Mouse (Mus musculus) liver, postnatal 0 days (tissue): Measurements from ENCODE around the gene Gm17428. TPM values are rescaled to one million over a fixed set of nuclear protein-coding genes. Genes with fewer than 3 reads are reported as not detected.

Experiments
- ATAC-seq: fragments of 200-750 bp; cut with Nextera tagmentation; 2 replicates; pipeline ENCODE4 v1.8.0; 2017; ENCODE audit warnings: mild to moderate bottlenecking, moderate library complexity
- DNase-seq: peaks from one replicate; pipeline ENCODE4 v3.0.0-alpha.2; 2016
- H3K27ac ChIP-seq: fragments of 300-500 bp; sonication (generic); 2 replicates; pipeline ENCODE4 v1.5.1; 2014; ENCODE audit warnings: antibody characterized with exemption, moderate library complexity, mild to moderate bottlenecking, low read depth
- H3K27me3 ChIP-seq: fragments of 300-500 bp; sonication (generic); 2 replicates; pipeline ENCODE4 v1.6.1; 2014; ENCODE audit warnings: low read length, control low read depth, mixed read lengths; ENCODE audit not compliant: insufficient read depth
- H3K36me3 ChIP-seq: fragments of 300-500 bp; sonication (generic); replicated peaks from 2 replicates; pipeline ENCODE4 v1.6.1; 2014; ENCODE audit warnings: mild to moderate bottlenecking, control low read depth, low read length, moderate library complexity, mixed read lengths; ENCODE audit not compliant: insufficient read depth
- H3K4me1 ChIP-seq: fragments of 300-500 bp; sonication (generic); 2 replicates; pipeline ENCODE4 v1.6.1; 2014; ENCODE audit warnings: antibody characterized with exemption, mild to moderate bottlenecking, control low read depth; ENCODE audit not compliant: insufficient read depth
- H3K4me2 ChIP-seq: fragments of 300-500 bp; sonication (generic); 2 replicates; pipeline ENCODE4 v1.6.1; 2014; ENCODE audit warnings: low read depth, mild to moderate bottlenecking, low read length, moderate library complexity, mixed read lengths
- H3K4me3 ChIP-seq: fragments of 300-500 bp; sonication (generic); 2 replicates; pipeline ENCODE4 v1.5.1; 2014; ENCODE audit warnings: low read depth, low read length
- H3K9ac ChIP-seq: fragments of 300-500 bp; sonication (generic); replicated peaks from 2 replicates; pipeline ENCODE4 v1.6.1; 2014; ENCODE audit warnings: mild to moderate bottlenecking, moderate library complexity
- H3K9me3 ChIP-seq: fragments of 300-500 bp; sonication (generic); 2 replicates; pipeline ENCODE4 v1.6.1; 2016; ENCODE audit warnings: mild to moderate bottlenecking, control low read depth, low read length, mixed read lengths
- CTCF ChIP-seq: sonication (generic); IDR thresholded peaks from 2 replicates; pipeline ENCODE4 v1.5.1; 2016; ENCODE audit warnings: antibody characterized with exemption, low read depth
- EP300 ChIP-seq: IDR thresholded peaks from 2 replicates; pipeline ENCODE4 v1.6.1; 2016; ENCODE audit warnings: antibody characterized with exemption, low read depth, mild to moderate bottlenecking
- WGBS: fragments of 180-500 bp; shearing (Covaris S2); extraction: QIAGEN DNeasy Blood & Tissue Kit; methylation state at CpG from one replicate; pipeline ENCODE4 v1.1.7; 2014; ENCODE audit not compliant: insufficient replicate concordance; 5-methylcytosine and 5-hydroxymethylcytosine counted together
- polyA plus RNA-seq: library from polyadenylated mRNA; unstranded; fragments of >200 nt; fragmentation: Nextera tagmentation; extraction: Ambion mirVana; gene quantifications from 2 replicates; pipeline ENCODE4 v1.2.1, GENCODE M21; 2015

Gm17428 gene
- polyA plus RNA-seq, 1 experiment from 2014 or later: not detected

- H3K9me3 ChIP-seq: no peaks in the 10 kb centered on the region
- 63% methylated on average over 9 of the region's 9 CpGs for WGBS
- no peak overlapping the region for H3K4me3 ChIP-seq
- no peaks in the 10 kb centered on the region for H3K4me1 ChIP-seq
- H3K9ac ChIP-seq: no peak overlapping the region
- TF ChIP-seq CTCF: no peak
- TF ChIP-seq EP300: no peak
- no peaks in the 10 kb centered on the region for H3K36me3 ChIP-seq
- no peak overlapping the region for H3K27ac ChIP-seq
- no peak for DNase-seq
- no peak for ATAC-seq
- H3K27me3 ChIP-seq: no peaks in the 10 kb centered on the region
- H3K4me2 ChIP-seq: no peak overlapping the region
Measured at GRCm38 (mm10) chr14:54948781-54949180, 28.0 kb upstream of the Gm17428 start.

- Histone ChIP-seq H3K36me3 (no peaks in the 10 kb centered on the region), H3K4me3 (no peak overlapping the region), H3K9ac (no peak overlapping the region), H3K27me3 (no peaks in the 10 kb centered on the region), H3K9me3 (no peaks in the 10 kb centered on the region), H3K4me2 (no peak overlapping the region), H3K27ac (no peak overlapping the region), H3K4me1 (no peaks in the 10 kb centered on the region)
- no peak for DNase-seq
- no peak for TF ChIP-seq CTCF
- TF ChIP-seq EP300: no peak
- ATAC-seq: no peak
- 63% methylated on average over 12 of the region's 12 CpGs for WGBS
Measured at GRCm38 (mm10) chr14:54950493-54950892, 26.2 kb upstream of the Gm17428 start.

GRCm38 (mm10) chr14:54951587-54951986 is 25.1 kb upstream of the Gm17428 start:
- Histone ChIP-seq H3K27me3 (no peaks in the 10 kb centered on the region), H3K4me2 (no peak overlapping the region), H3K36me3 (no peaks in the 10 kb centered on the region), H3K9ac (no peak overlapping the region), H3K27ac (no peak overlapping the region), H3K4me1 (no peaks in the 10 kb centered on the region), H3K4me3 (no peak overlapping the region), H3K9me3 (no peaks in the 10 kb centered on the region)
- TF ChIP-seq EP300 (no peak), CTCF (no peak)
- ATAC-seq: no peak
- WGBS: 66% methylated on average over 6 of the region's 6 CpGs
- no peak for DNase-seq

- Histone ChIP-seq H3K4me1 (no peaks in the 10 kb centered on the region), H3K9ac (no peak overlapping the region), H3K9me3 (no peaks in the 10 kb centered on the region), H3K4me2 (no peak overlapping the region), H3K27me3 (no peaks in the 10 kb centered on the region), H3K27ac (no peak overlapping the region), H3K4me3 (no peak overlapping the region), H3K36me3 (no peaks in the 10 kb centered on the region)
- no peak for ATAC-seq
- WGBS: 86% methylated on average over 8 of the region's 8 CpGs
- no peak for TF ChIP-seq CTCF
- no peak for TF ChIP-seq EP300
- DNase-seq: no peak
Measured at GRCm38 (mm10) chr14:54953664-54954206, 23.0 kb upstream of the Gm17428 start.

GRCm38 (mm10) chr14:54954474-54954873 is 22.3 kb upstream of the Gm17428 start:
- H3K27me3 ChIP-seq: no peaks in the 10 kb centered on the region
- no peak overlapping the region for H3K9ac ChIP-seq
- no peaks in the 10 kb centered on the region for H3K9me3 ChIP-seq
- H3K4me2 ChIP-seq: no peak overlapping the region
- no peak for ATAC-seq
- WGBS: 67% methylated on average over 3 of the region's 3 CpGs
- no peak overlapping the region for H3K4me3 ChIP-seq
- no peaks in the 10 kb centered on the region for H3K36me3 ChIP-seq
- no peak for TF ChIP-seq CTCF
- TF ChIP-seq EP300: no peak
- DNase-seq: no peak
- no peaks in the 10 kb centered on the region for H3K4me1 ChIP-seq
- no peak overlapping the region for H3K27ac ChIP-seq

- WGBS: 61% methylated on average over 3 of the region's 3 CpGs
- H3K9me3 ChIP-seq: no peaks in the 10 kb centered on the region
- no peaks in the 10 kb centered on the region for H3K27me3 ChIP-seq
- H3K4me1 ChIP-seq: no peaks in the 10 kb centered on the region
- H3K4me3 ChIP-seq: no peak overlapping the region
- H3K27ac ChIP-seq: no peak overlapping the region
- H3K9ac ChIP-seq: no peak overlapping the region
- ATAC-seq (no peak), DNase-seq (no peak)
- no peak overlapping the region for H3K4me2 ChIP-seq
- H3K36me3 ChIP-seq: no peaks in the 10 kb centered on the region
- TF ChIP-seq EP300 (no peak), CTCF (no peak)
Measured at GRCm38 (mm10) chr14:54955481-54955880, 21.3 kb upstream of the Gm17428 start.

GRCm38 (mm10) chr14:54956533-54956932 is 20.2 kb upstream of the Gm17428 start:
- H3K4me3 ChIP-seq: no peak overlapping the region
- TF ChIP-seq EP300 (no peak), CTCF (no peak)
- H3K9me3 ChIP-seq: no peaks in the 10 kb centered on the region
- no peak overlapping the region for H3K27ac ChIP-seq
- no peak for ATAC-seq
- 79% methylated on average over 9 of the region's 9 CpGs for WGBS
- DNase-seq: no peak
- no peaks in the 10 kb centered on the region for H3K4me1 ChIP-seq
- no peak overlapping the region for H3K4me2 ChIP-seq
- H3K27me3 ChIP-seq: no peaks in the 10 kb centered on the region
- no peak overlapping the region for H3K9ac ChIP-seq
- no peaks in the 10 kb centered on the region for H3K36me3 ChIP-seq
